27 mouse cellular contexts compared by ENCODE assay signal in genomic region chrX:8264222-8264621, GRCm38 (mm10). TPM values are rescaled to one million over a fixed set of nuclear protein-coding genes. Genes with fewer than 3 reads are reported as not detected.
DNase-seq lines count a peak whose midpoint lies in the region; ATAC-seq and TF ChIP-seq lines count a peak whose summit lies in the region.
"Had no signal": no experiment of that assay in that cellular context is flagged by ENCODE, and none has a peak within 500 bp of the region (broad histone marks: within the 10 kb centered on the region; RNA-seq: fewer than 3 reads in every experiment).

No protein-coding gene starts in this region.

- intact Hi-C loops in heart, postnatal 25 days (cut with DNase I) = no loop called here

- no peak overlapping the region for H3K9ac ChIP-seq in liver, embryonic 15.5 days
- no peak overlapping the region for H3K9ac ChIP-seq in forebrain, embryonic 12.5 days
- H3K9ac ChIP-seq: embryonic facial prominence, embryonic 12.5 days; forebrain, embryonic 13.5 days; intestine, embryonic 15.5 days; limb, embryonic 15.5 days; lung, embryonic 15.5 days; midbrain, embryonic 13.5 days; neural tube, embryonic 13.5 days had no signal

- no peaks in the 10 kb centered on the region for H3K36me3 ChIP-seq in testis, adult 2 months (ENCODE audit: control insufficient read depth, insufficient read depth, low read length)
- no peaks in the 10 kb centered on the region for H3K36me3 ChIP-seq in liver, embryonic 15.5 days (replicated peaks)
- H3K36me3 ChIP-seq in forebrain, embryonic 12.5 days (replicated peaks) = no peaks in the 10 kb centered on the region
- H3K36me3 ChIP-seq: embryonic facial prominence, embryonic 12.5 days; G1E; intestine, embryonic 15.5 days; limb, embryonic 10.5 days; limb, embryonic 15.5 days; lung, embryonic 15.5 days; midbrain, embryonic 13.5 days; neural tube, embryonic 13.5 days had no signal

- H3K4me1 ChIP-seq in testis, adult 2 months (ENCODE audit: control insufficient read depth, insufficient read depth, low read length) = no peaks in the 10 kb centered on the region
- peaks cover 27% of the 10 kb centered on the region for H3K4me1 ChIP-seq in liver, embryonic 15.5 days (replicated peaks)
- H3K4me1 ChIP-seq in forebrain, embryonic 12.5 days = no peaks in the 10 kb centered on the region
- H3K4me1 ChIP-seq: embryonic facial prominence, embryonic 12.5 days; forebrain, embryonic 13.5 days; intestine, embryonic 15.5 days; limb, embryonic 10.5 days; limb, embryonic 15.5 days; lung, embryonic 15.5 days; midbrain, embryonic 13.5 days; neural tube, embryonic 13.5 days had no signal

- H3K4me2 ChIP-seq in liver, embryonic 15.5 days = peak overlapping the region; percentile 35; the same call in 1 of the 2 replicates
- no peak overlapping the region for H3K4me2 ChIP-seq in forebrain, embryonic 12.5 days
- H3K4me2 ChIP-seq: embryonic facial prominence, embryonic 12.5 days; forebrain, embryonic 13.5 days; intestine, embryonic 15.5 days; limb, embryonic 15.5 days; lung, embryonic 15.5 days; midbrain, embryonic 13.5 days; neural tube, embryonic 13.5 days had no signal

- no peaks in the 10 kb centered on the region for H3K9me3 ChIP-seq in liver, embryonic 15.5 days (replicated peaks)
- no peaks in the 10 kb centered on the region for H3K9me3 ChIP-seq in forebrain, embryonic 12.5 days
- H3K9me3 ChIP-seq: embryonic facial prominence, embryonic 12.5 days; forebrain, embryonic 13.5 days; G1E; intestine, embryonic 15.5 days; limb, embryonic 10.5 days; limb, embryonic 15.5 days; lung, embryonic 15.5 days; megakaryocyte, embryonic 14.5 days; midbrain, embryonic 13.5 days; neural tube, embryonic 13.5 days had no signal

- TF ChIP-seq POLR2A in testis, adult 2 months (IDR thresholded peaks at IDR 0.05; ENCODE audit: control insufficient read depth, low read depth, low read length) = no peak

- H3K27me3 ChIP-seq in testis, adult 2 months (ENCODE audit: control insufficient read depth, insufficient read depth, low read length) = no peaks in the 10 kb centered on the region
- H3K27me3 ChIP-seq in liver, embryonic 15.5 days = no peaks in the 10 kb centered on the region
- H3K27me3 ChIP-seq in forebrain, embryonic 12.5 days = no peaks in the 10 kb centered on the region
- H3K27me3 ChIP-seq: embryonic facial prominence, embryonic 12.5 days; forebrain, embryonic 13.5 days; intestine, embryonic 15.5 days; limb, embryonic 15.5 days; lung, embryonic 15.5 days; midbrain, embryonic 13.5 days; neural tube, embryonic 13.5 days had no signal

- H3K27ac ChIP-seq in testis, adult 2 months (ENCODE audit: control insufficient read depth, insufficient read depth, low read depth, low read length) = peak overlapping the region; percentile 29; the same call in 1 of the 2 replicates
- H3K27ac ChIP-seq in liver, embryonic 15.5 days (replicated peaks) = 0 out of 2 replicates have a peak overlapping the region, but pooled peaks have one; percentile 33
- H3K27ac ChIP-seq in forebrain, embryonic 12.5 days = no peak overlapping the region
- H3K27ac ChIP-seq: embryonic facial prominence, embryonic 12.5 days; forebrain, embryonic 13.5 days; hindbrain, postnatal 0 days; intestine, embryonic 15.5 days; kidney, postnatal 0 days; limb, embryonic 10.5 days; limb, embryonic 15.5 days; lung, embryonic 15.5 days; midbrain, embryonic 13.5 days; neural tube, embryonic 13.5 days had no signal

- peak; percentile 84 for ATAC-seq in liver, embryonic 15.5 days (ENCODE audit: insufficient read depth)
- ATAC-seq in forebrain, embryonic 12.5 days (ENCODE audit: low FRiP score) = no peak
- ATAC-seq: forebrain, embryonic 13.5 days; hindbrain, postnatal 0 days; intestine, embryonic 15.5 days; midbrain, embryonic 13.5 days had no signal

- TF ChIP-seq CTCF in testis, adult 2 months (IDR thresholded peaks at IDR 0.05; ENCODE audit: control insufficient read depth, insufficient read depth, insufficient replicate concordance, low read depth, low read length) = no peak

- DNase-seq in testis, postnatal 10 days (ENCODE audit: low spot score) = no peak
- peak; percentile 62 for DNase-seq in liver
- DNase-seq in layer of hippocampus, adult 9-11 months = no peak
- DNase-seq in heart, postnatal 25 days (ENCODE audit: low spot score) = no peak
- no peak for DNase-seq in kidney, adult 18-20 months
- DNase-seq: adrenal gland, postnatal 25 days; cerebellum, adult 2 months; cerebellum, postnatal 14 days; gastrocnemius, postnatal 10 days; heart, postnatal 14 days; kidney, adult 8-10 months; right cerebral cortex, postnatal 14 days had no signal

- WGBS in liver, embryonic 15.5 days (ENCODE audit: insufficient replicate concordance) = 18% methylated on average over 3 of the region's 3 CpGs
- 90% methylated on average over 3 of the region's 3 CpGs for WGBS in forebrain, embryonic 12.5 days

- no peak overlapping the region for H3K4me3 ChIP-seq in testis, adult 2 months (ENCODE audit: control insufficient read depth, low read depth, low read length)
- no peak overlapping the region for H3K4me3 ChIP-seq in liver, embryonic 15.5 days (replicated peaks)
- no peak overlapping the region for H3K4me3 ChIP-seq in forebrain, embryonic 12.5 days (replicated peaks)
- H3K4me3 ChIP-seq: embryonic facial prominence, embryonic 12.5 days; forebrain, embryonic 13.5 days; intestine, embryonic 15.5 days; limb, embryonic 10.5 days; limb, embryonic 15.5 days; lung, embryonic 15.5 days; megakaryocyte, embryonic 14.5 days; midbrain, embryonic 13.5 days; neural tube, embryonic 13.5 days had no signal

RNA-seq across cellular contexts. Expression of gene Slc38a5, which starts 6.7 kb away (rescaled TPM):
- 19.9 and 34.6 TPM in 2 replicates for polyA plus RNA-seq in testis, adult 2 months (2012; rRNA removed)
- 67.3 and 70.0 TPM in 2 replicates for polyA plus RNA-seq in liver, embryonic 15.5 days (2015; fragmentation: Nextera tagmentation; extraction: Ambion mirVana)
- total RNA-seq in heart, postnatal 25 days (2021) = under 1 TPM; 0.49 to 0.81 TPM
- polyA plus RNA-seq in forebrain, embryonic 12.5 days (2016; fragmentation: Nextera tagmentation; extraction: Ambion mirVana) = 3.3 and 3.9 TPM in 2 replicates
- total RNA-seq: adrenal gland, postnatal 25 days had no signal

RNA-seq across cellular contexts. Expression of gene Ftsj1, which starts 12.0 kb away (rescaled TPM):
- 4.9 and 5.5 TPM in 2 replicates for polyA plus RNA-seq in testis, adult 2 months (2012; rRNA removed)
- 34.0 and 36.4 TPM in 2 replicates for polyA plus RNA-seq in liver, embryonic 15.5 days (2015; fragmentation: Nextera tagmentation; extraction: Ambion mirVana)
- 10 to 100 TPM; 10.3 to 10.7 TPM for total RNA-seq in heart, postnatal 25 days (2021)
- polyA plus RNA-seq in forebrain, embryonic 12.5 days (2016; fragmentation: Nextera tagmentation; extraction: Ambion mirVana) = 42.6 and 44.8 TPM in 2 replicates

RNA-seq across cellular contexts. Expression of gene Porcn, which starts 57.9 kb away (rescaled TPM):
- 14.0 and 20.0 TPM in 2 replicates for polyA plus RNA-seq in testis, adult 2 months (2012; rRNA removed)
- 0.83 and 1.1 TPM in 2 replicates for polyA plus RNA-seq in liver, embryonic 15.5 days (2015; fragmentation: Nextera tagmentation; extraction: Ambion mirVana)
- total RNA-seq in heart, postnatal 25 days (2021) = 1 to 10 TPM; 1.9 to 2.6 TPM
- polyA plus RNA-seq in forebrain, embryonic 12.5 days (2016; fragmentation: Nextera tagmentation; extraction: Ambion mirVana) = 20.1 and 22.9 TPM in 2 replicates
